Mouse (Mus musculus): ENCODE results near the gene Arl3. TPM values are rescaled to one million over a fixed set of nuclear protein-coding genes. Genes with fewer than 3 reads are reported as not detected.

The Arl3 gene
- polyA plus RNA-seq, 1 experiment from 2014 or later, result 130 TPM

DNA sequence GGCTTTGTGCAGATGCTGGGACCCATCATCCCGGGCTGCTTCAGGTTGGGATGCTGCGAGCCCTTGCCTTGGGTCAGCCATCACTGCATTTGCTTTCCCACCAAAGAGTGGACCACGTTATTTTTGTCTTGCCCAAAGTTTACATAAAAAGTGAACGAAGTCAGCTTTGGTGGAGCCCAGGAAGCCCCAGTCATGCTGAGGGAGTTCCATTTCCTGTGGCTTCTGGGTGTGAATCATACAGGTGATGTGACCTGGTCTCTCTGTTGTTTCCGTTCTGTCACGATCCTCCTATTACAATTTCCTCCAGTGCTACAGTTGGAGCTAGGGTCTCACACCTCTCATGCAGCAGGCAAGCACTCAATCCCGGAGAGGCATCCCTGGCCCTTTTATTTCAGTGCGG lies 44.4 kb upstream of the Arl3 start:
- WGBS, result 90% methylated on average over 8 of the region's 8 CpGs
- no peaks in the 10 kb centered on the region for H3K9me3 ChIP-seq (replicated peaks; ENCODE audit: control insufficient read depth, low read length)
- no peak overlapping the region for H3K4me3 ChIP-seq (ENCODE audit: low read depth, low read length)
- DNase-seq (ENCODE audit: low spot score), result no peak
- no peak overlapping the region for H3K9ac ChIP-seq (replicated peaks; ENCODE audit: low read length)
- no peaks in the 10 kb centered on the region for H3K36me3 ChIP-seq (replicated peaks; ENCODE audit: control insufficient read depth, insufficient read depth, low read depth, low read length)
- H3K27me3 ChIP-seq (ENCODE audit: control insufficient read depth, insufficient read depth, low read length), result no peaks in the 10 kb centered on the region
- ATAC-seq (replicated peaks; ENCODE audit: insufficient number of reproducible peaks, low FRiP score, low TSS enrichment, low read depth), result no peak
- H3K4me2 ChIP-seq (ENCODE audit: low read depth, low read length), result no peak overlapping the region
- peaks cover 2% of the 10 kb centered on the region; the same call in 1 of the 2 replicates for H3K4me1 ChIP-seq (ENCODE audit: control insufficient read depth, insufficient read depth, low read length)
- H3K27ac ChIP-seq (replicated peaks; ENCODE audit: low read depth, low read length), result no peak overlapping the region

DNA sequence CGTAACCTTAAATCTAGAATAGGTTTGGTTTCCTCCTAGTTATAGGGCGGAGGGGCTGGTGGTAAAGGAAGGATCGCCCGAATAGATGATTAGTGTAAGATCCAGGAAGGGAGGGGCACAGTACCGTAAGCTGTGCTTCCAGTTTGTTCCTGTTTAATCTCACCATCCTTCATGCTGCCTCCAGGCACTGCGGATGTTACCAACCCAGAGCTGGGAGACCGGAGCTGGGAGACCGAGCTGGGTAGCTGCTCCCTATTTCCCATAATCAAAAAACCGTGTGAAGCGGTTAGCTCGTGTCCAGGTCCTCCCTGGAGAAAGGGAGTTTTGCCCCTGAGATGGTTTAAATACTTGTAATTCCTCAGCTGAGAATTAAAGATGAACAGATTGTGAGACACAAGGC lies 43.4 kb upstream of the Arl3 start:
- ATAC-seq (replicated peaks; ENCODE audit: insufficient number of reproducible peaks, low FRiP score, low TSS enrichment, low read depth) (no peak), DNase-seq (ENCODE audit: low spot score) (no peak)
- H3K9ac ChIP-seq (replicated peaks; ENCODE audit: low read length), result no peak overlapping the region
- no peak overlapping the region for H3K4me3 ChIP-seq (ENCODE audit: low read depth, low read length)
- no peak overlapping the region for H3K27ac ChIP-seq (replicated peaks; ENCODE audit: low read depth, low read length)
- WGBS, result 76% methylated on average over 11 of the region's 11 CpGs
- H3K4me1 ChIP-seq (ENCODE audit: control insufficient read depth, insufficient read depth, low read length), result no peaks in the 10 kb centered on the region
- H3K27me3 ChIP-seq (ENCODE audit: control insufficient read depth, insufficient read depth, low read length), result no peaks in the 10 kb centered on the region
- H3K9me3 ChIP-seq (replicated peaks; ENCODE audit: control insufficient read depth, low read length), result no peaks in the 10 kb centered on the region
- H3K4me2 ChIP-seq (ENCODE audit: low read depth, low read length), result no peak overlapping the region
- no peaks in the 10 kb centered on the region for H3K36me3 ChIP-seq (replicated peaks; ENCODE audit: control insufficient read depth, insufficient read depth, low read depth, low read length)

DNA sequence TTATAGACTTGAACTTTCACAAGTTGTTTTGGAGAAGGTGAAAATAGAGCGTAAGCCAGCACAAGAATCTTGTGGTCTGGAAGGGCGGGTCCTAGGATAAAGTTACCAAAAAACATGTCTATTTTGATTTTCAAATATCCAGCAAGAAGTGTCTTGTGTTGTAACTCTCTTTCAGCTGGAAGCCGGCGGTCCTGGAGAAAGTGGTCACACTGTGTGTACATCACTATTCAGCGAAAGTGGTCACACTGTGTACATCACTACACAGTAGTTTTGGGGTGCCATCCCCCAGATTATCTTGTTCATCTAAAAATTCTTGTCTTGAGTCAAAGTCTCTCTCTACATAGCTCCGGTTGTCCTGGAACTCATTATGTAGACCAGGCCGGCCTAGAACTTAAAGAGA lies 35.2 kb upstream of the Arl3 start:
- Histone ChIP-seq H3K4me2 (ENCODE audit: low read depth, low read length) (no peak overlapping the region), H3K4me3 (ENCODE audit: low read depth, low read length) (no peak overlapping the region), H3K9ac (replicated peaks; ENCODE audit: low read length) (no peak overlapping the region), H3K36me3 (replicated peaks; ENCODE audit: control insufficient read depth, insufficient read depth, low read depth, low read length) (no peaks in the 10 kb centered on the region), H3K27me3 (ENCODE audit: control insufficient read depth, insufficient read depth, low read length) (no peaks in the 10 kb centered on the region), H3K27ac (replicated peaks; ENCODE audit: low read depth, low read length) (no peak overlapping the region), H3K9me3 (replicated peaks; ENCODE audit: control insufficient read depth, low read length) (no peaks in the 10 kb centered on the region), H3K4me1 (ENCODE audit: control insufficient read depth, insufficient read depth, low read length) (no peaks in the 10 kb centered on the region)
- WGBS, result 91% methylated on average over 7 of the region's 7 CpGs
- no peak for ATAC-seq (replicated peaks; ENCODE audit: insufficient number of reproducible peaks, low FRiP score, low TSS enrichment, low read depth)
- DNase-seq (ENCODE audit: low spot score), result no peak

DNA sequence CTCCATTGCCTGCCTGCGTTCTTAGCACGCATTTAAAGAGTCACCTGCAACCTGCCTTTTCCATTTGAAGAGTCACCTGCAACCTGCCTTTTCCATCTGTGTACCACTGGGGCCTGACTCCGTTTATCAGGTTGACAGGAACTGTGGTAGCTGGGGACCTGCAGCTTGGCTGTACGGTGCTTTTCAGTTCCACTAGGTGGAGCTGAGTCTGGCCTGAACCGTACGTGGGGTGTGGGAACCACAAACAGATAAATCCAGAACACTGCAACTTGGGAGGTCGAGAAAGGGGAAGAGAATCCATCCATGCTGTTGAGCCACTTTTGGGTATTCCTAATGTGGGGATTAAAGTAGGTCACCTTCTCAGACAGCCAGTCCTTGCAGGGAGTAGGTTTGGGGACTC lies 34.4 kb upstream of the Arl3 start:
- Histone ChIP-seq H3K9ac (replicated peaks; ENCODE audit: low read length) (no peak overlapping the region), H3K4me3 (ENCODE audit: low read depth, low read length) (no peak overlapping the region), H3K27ac (replicated peaks; ENCODE audit: low read depth, low read length) (no peak overlapping the region), H3K27me3 (ENCODE audit: control insufficient read depth, insufficient read depth, low read length) (no peaks in the 10 kb centered on the region), H3K4me1 (ENCODE audit: control insufficient read depth, insufficient read depth, low read length) (no peaks in the 10 kb centered on the region), H3K4me2 (ENCODE audit: low read depth, low read length) (no peak overlapping the region), H3K9me3 (replicated peaks; ENCODE audit: control insufficient read depth, low read length) (no peaks in the 10 kb centered on the region), H3K36me3 (replicated peaks; ENCODE audit: control insufficient read depth, insufficient read depth, low read depth, low read length) (no peaks in the 10 kb centered on the region)
- no peak for ATAC-seq (replicated peaks; ENCODE audit: insufficient number of reproducible peaks, low FRiP score, low TSS enrichment, low read depth)
- no peak for DNase-seq (ENCODE audit: low spot score)
- 71% methylated on average over 7 of the region's 7 CpGs for WGBS

DNA sequence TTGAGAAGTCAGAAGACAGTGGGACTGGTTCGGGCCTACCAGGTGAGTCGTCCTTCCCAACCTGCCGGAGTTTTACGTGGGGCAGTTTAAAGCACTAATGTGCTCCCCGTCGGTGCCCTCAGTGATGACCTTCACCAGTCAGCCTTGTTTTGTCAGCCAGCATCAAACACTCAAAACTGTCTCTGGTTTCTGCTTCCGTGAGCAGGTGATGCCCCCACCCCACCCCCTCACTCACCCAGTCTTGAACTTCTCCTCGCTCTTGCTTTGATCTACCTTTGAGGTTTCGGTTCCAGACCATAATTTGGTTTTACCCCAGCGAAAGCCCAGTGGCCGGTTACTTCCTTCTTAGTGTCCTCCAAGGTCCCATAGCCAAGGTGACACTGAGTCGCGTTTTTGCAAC lies 33.7 kb upstream of the Arl3 start:
- no peak overlapping the region for H3K4me2 ChIP-seq (ENCODE audit: low read depth, low read length)
- no peak for DNase-seq (ENCODE audit: low spot score)

DNA sequence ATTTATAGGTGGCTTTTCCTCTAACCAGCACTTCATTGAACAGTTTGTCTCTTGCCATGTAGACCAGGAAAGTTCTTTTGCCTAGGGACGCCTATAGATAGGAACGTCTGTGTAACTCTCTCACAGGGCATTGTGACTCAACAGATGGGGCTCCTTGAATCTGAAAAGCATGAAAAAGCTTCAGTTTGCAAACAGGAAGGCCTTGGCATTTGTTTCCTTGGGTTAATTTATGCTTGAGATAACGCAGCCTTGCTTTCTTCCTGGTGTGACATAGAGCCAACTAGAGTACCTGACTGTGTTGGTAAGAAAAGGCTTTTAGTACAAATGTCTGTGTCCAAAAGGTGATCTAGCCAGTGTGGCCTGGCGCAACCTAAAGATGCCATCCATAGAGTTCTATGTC lies 29.4 kb upstream of the Arl3 start:
- Histone ChIP-seq H3K4me2 (ENCODE audit: low read depth, low read length) (no peak overlapping the region), H3K9me3 (replicated peaks; ENCODE audit: control insufficient read depth, low read length) (no peaks in the 10 kb centered on the region), H3K36me3 (replicated peaks; ENCODE audit: control insufficient read depth, insufficient read depth, low read depth, low read length) (no peaks in the 10 kb centered on the region), H3K4me3 (ENCODE audit: low read depth, low read length) (no peak overlapping the region), H3K27me3 (ENCODE audit: control insufficient read depth, insufficient read depth, low read length) (no peaks in the 10 kb centered on the region), H3K9ac (replicated peaks; ENCODE audit: low read length) (no peak overlapping the region), H3K4me1 (ENCODE audit: control insufficient read depth, insufficient read depth, low read length) (no peaks in the 10 kb centered on the region), H3K27ac (replicated peaks; ENCODE audit: low read depth, low read length) (no peak overlapping the region)
- no peak for ATAC-seq (replicated peaks; ENCODE audit: insufficient number of reproducible peaks, low FRiP score, low TSS enrichment, low read depth)
- no peak for DNase-seq (ENCODE audit: low spot score)
- 86% methylated on average over 4 of the region's 4 CpGs for WGBS

More for the DNA sequence above, 33.7 kb upstream of the Arl3 start:
- Histone ChIP-seq H3K4me1 (ENCODE audit: control insufficient read depth, insufficient read depth, low read length) (no peaks in the 10 kb centered on the region), H3K27ac (replicated peaks; ENCODE audit: low read depth, low read length) (no peak overlapping the region), H3K9ac (replicated peaks; ENCODE audit: low read length) (no peak overlapping the region), H3K4me3 (ENCODE audit: low read depth, low read length) (no peak overlapping the region), H3K36me3 (replicated peaks; ENCODE audit: control insufficient read depth, insufficient read depth, low read depth, low read length) (no peaks in the 10 kb centered on the region), H3K27me3 (ENCODE audit: control insufficient read depth, insufficient read depth, low read length) (no peaks in the 10 kb centered on the region), H3K9me3 (replicated peaks; ENCODE audit: control insufficient read depth, low read length) (no peaks in the 10 kb centered on the region)
- no peak for ATAC-seq (replicated peaks; ENCODE audit: insufficient number of reproducible peaks, low FRiP score, low TSS enrichment, low read depth)
- WGBS, result 94% methylated on average over 13 of the region's 13 CpGs

DNA sequence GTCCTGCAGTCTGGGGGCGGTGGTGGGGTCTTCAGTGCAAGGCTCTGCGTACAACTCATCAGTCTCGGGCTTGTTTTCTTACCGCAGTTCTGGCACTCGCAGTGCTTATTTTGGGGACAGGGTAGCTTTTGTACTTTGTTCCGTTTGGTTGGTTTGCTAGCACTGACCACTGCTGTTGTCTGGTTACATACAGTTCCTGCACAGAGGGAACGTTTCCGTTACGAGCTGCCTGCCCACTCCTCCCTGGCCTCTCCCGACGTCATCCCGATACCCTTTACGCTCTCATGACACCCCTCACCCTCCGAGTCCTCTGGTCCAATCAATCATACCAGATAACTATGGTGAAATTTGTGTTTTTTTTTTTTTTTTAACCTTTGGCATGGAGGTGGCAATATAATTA lies 28.5 kb upstream of the Arl3 start:
- no peak overlapping the region for H3K9ac ChIP-seq (replicated peaks; ENCODE audit: low read length)
- ATAC-seq (replicated peaks; ENCODE audit: insufficient number of reproducible peaks, low FRiP score, low TSS enrichment, low read depth) (no peak), DNase-seq (ENCODE audit: low spot score) (no peak)
- no peak overlapping the region for H3K4me2 ChIP-seq (ENCODE audit: low read depth, low read length)
- H3K36me3 ChIP-seq (replicated peaks; ENCODE audit: control insufficient read depth, insufficient read depth, low read depth, low read length), result no peaks in the 10 kb centered on the region
- no peaks in the 10 kb centered on the region for H3K4me1 ChIP-seq (ENCODE audit: control insufficient read depth, insufficient read depth, low read length)
- H3K9me3 ChIP-seq (replicated peaks; ENCODE audit: control insufficient read depth, low read length), result no peaks in the 10 kb centered on the region
- H3K4me3 ChIP-seq (ENCODE audit: low read depth, low read length), result no peak overlapping the region
- WGBS, result 93% methylated on average over 14 of the region's 14 CpGs
- H3K27ac ChIP-seq (replicated peaks; ENCODE audit: low read depth, low read length), result no peak overlapping the region
- H3K27me3 ChIP-seq (ENCODE audit: control insufficient read depth, insufficient read depth, low read length), result no peaks in the 10 kb centered on the region

DNA sequence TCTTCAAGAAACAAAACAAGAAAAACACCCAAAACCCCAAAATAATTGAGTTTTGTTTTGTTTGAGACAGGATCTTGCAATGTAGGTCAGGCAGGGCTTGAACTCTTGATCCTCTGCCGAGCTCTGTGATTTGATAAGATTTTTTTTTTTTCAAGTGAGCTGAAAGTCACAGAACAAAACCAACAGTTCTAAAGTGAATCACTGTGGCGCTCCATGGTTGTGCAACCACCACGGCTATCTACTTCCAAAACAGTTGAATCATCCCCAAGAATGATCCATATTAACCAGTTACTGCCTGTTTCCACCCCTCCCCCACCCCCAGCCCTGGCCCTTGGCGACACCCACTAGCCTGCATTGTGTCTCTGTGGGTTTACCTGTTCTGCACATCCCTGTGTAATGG lies 27.4 kb upstream of the Arl3 start:
- H3K27ac ChIP-seq (replicated peaks; ENCODE audit: low read depth, low read length), result no peak overlapping the region
- H3K4me2 ChIP-seq (ENCODE audit: low read depth, low read length), result no peak overlapping the region; the same call in 1 of the 2 replicates
- no peaks in the 10 kb centered on the region for H3K9me3 ChIP-seq (replicated peaks; ENCODE audit: control insufficient read depth, low read length)
- 76% methylated on average over 4 of the region's 4 CpGs for WGBS
- no peak for ATAC-seq (replicated peaks; ENCODE audit: insufficient number of reproducible peaks, low FRiP score, low TSS enrichment, low read depth)
- no peak overlapping the region for H3K4me3 ChIP-seq (ENCODE audit: low read depth, low read length)
- H3K36me3 ChIP-seq (replicated peaks; ENCODE audit: control insufficient read depth, insufficient read depth, low read depth, low read length), result no peaks in the 10 kb centered on the region
- no peaks in the 10 kb centered on the region for H3K27me3 ChIP-seq (ENCODE audit: control insufficient read depth, insufficient read depth, low read length)
- no peak overlapping the region for H3K9ac ChIP-seq (replicated peaks; ENCODE audit: low read length)
- DNase-seq (ENCODE audit: low spot score), result no peak
- no peaks in the 10 kb centered on the region for H3K4me1 ChIP-seq (ENCODE audit: control insufficient read depth, insufficient read depth, low read length)

Measured in embryonic facial prominence, embryonic 11.5 days (tissue).